Mouse (Mus musculus) CD8-positive naive resting alpha-beta T cell, adult 2 months (primary cell): Measurements from ENCODE around the gene Lin28b.

ENCODE experiments used
- DNase-seq, 2 experiments: peaks; one replicate each; pipeline ENCODE4 v3.0.0; 2022; ENCODE audit warnings: low read depth in 2 of 2, low spot score in 2 of 2

Gene Lin28b

GRCm38 (mm10) chr10:45485761-45486602 is at the start of gene Lin28b:
TSS of gene Lin28b (minus strand) at chr10:45486395.
- DNase-seq: no peak

GRCm38 (mm10) chr10:45511764-45512163 is 25.6 kb upstream of the Lin28b start:
- DNase-seq: no peak

- DNase-seq: no peak
These were observed 24.5 kb upstream of the Lin28b start for GRCm38 (mm10) chr10:45510662-45511061.

GRCm38 (mm10) chr10:45500259-45500658 is 14.1 kb upstream of the Lin28b start:
- no peak for DNase-seq

GRCm38 (mm10) chr10:45486603-45486946 is 380 bp upstream of the Lin28b start:
- no peak for DNase-seq

- no peak for DNase-seq
These were observed 902 bp downstream of the Lin28b start for GRCm38 (mm10) chr10:45485226-45485760.

GRCm38 (mm10) chr10:45483210-45483609 is 3.0 kb downstream of the Lin28b start:
- DNase-seq: no peak

- no peak for DNase-seq
These were observed 12.4 kb downstream of the Lin28b start for GRCm38 (mm10) chr10:45473663-45474333.

- no peak for DNase-seq
These were observed 13.1 kb downstream of the Lin28b start for GRCm38 (mm10) chr10:45473143-45473484.

GRCm38 (mm10) chr10:45472431-45473142 is 13.6 kb downstream of the Lin28b start:
- DNase-seq: no peak

- no peak for DNase-seq
These were observed 14.9 kb downstream of the Lin28b start for GRCm38 (mm10) chr10:45471321-45471720.

GRCm38 (mm10) chr10:45470079-45470739 is 16.0 kb downstream of the Lin28b start:
- no peak for DNase-seq

- no peak for DNase-seq
These were observed 16.9 kb downstream of the Lin28b start for GRCm38 (mm10) chr10:45469027-45469996.

GRCm38 (mm10) chr10:45468180-45468915 is 17.8 kb downstream of the Lin28b start:
- DNase-seq: no peak

GRCm38 (mm10) chr10:45458637-45459036 is 27.6 kb downstream of the Lin28b start:
- no peak for DNase-seq

GRCm38 (mm10) chr10:45458074-45458473 is 28.1 kb downstream of the Lin28b start:
- DNase-seq: no peak

GRCm38 (mm10) chr10:45446625-45447024 is 39.6 kb downstream of the Lin28b start:
- DNase-seq: no peak

GRCm38 (mm10) chr10:45446215-45446614 is 40.0 kb downstream of the Lin28b start:
- DNase-seq: no peak

- no peak for DNase-seq
These were observed 63.8 kb downstream of the Lin28b start for GRCm38 (mm10) chr10:45422372-45422771.
